Mouse (Mus musculus) kidney, adult 2 months (tissue): ENCODE measurements at regions not wholly inside any gene's neighbourhood (a gene's known extent, or its start where the extent isn't known, plus 50 kb on each side); places are given as distances from the start of the nearest gene placed in this dataset.

Source experiments
- DNase-seq: peaks from one replicate; pipeline ENCODE4 v3.0.0; 2021
- H3K27ac ChIP-seq: fragments of 200-500 bp; 2 replicates; pipeline ENCODE4 v1.5.1; 2012; ENCODE audit warnings: low read depth, low read length, control low read depth, inconsistent platforms; ENCODE audit not compliant: insufficient read depth
- H3K27me3 ChIP-seq: fragments of 200-500 bp; replicated peaks from 2 replicates; pipeline ENCODE4 v1.6.1; 2012; ENCODE audit warnings: mild to moderate bottlenecking, moderate library complexity, low read length, inconsistent platforms; ENCODE audit not compliant: control insufficient read depth, insufficient read depth
- H3K36me3 ChIP-seq: fragments of 200-500 bp; 2 replicates; pipeline ENCODE4 v1.6.1; 2012; ENCODE audit warnings: mild to moderate bottlenecking, moderate library complexity, low read length, inconsistent platforms; ENCODE audit not compliant: control insufficient read depth, insufficient read depth
- H3K4me1 ChIP-seq: fragments of 200-500 bp; 2 replicates; pipeline ENCODE4 v1.6.1; 2011; ENCODE audit warnings: low read length; ENCODE audit not compliant: control insufficient read depth, insufficient read depth
- H3K4me3 ChIP-seq: fragments of 200-500 bp; 2 replicates; pipeline ENCODE4 v1.5.1; 2011; ENCODE audit warnings: mild to moderate bottlenecking, low read depth, low read length, control low read depth; ENCODE audit not compliant: insufficient read depth
- CTCF ChIP-seq: fragments of 200-500 bp; conservative IDR thresholded peaks from 2 replicates; pipeline ENCODE4 v1.5.1; 2011; ENCODE audit warnings: low read depth, mild to moderate bottlenecking, control low read depth, low read length, moderate library complexity, mixed read lengths; ENCODE audit not compliant: insufficient read depth, insufficient read length
- POLR2A ChIP-seq: fragments of 200-500 bp; IDR thresholded peaks from one replicate; pipeline ENCODE4 v1.6.1; 2011; ENCODE audit warnings: low read depth, low read length, control low read depth

DNA sequence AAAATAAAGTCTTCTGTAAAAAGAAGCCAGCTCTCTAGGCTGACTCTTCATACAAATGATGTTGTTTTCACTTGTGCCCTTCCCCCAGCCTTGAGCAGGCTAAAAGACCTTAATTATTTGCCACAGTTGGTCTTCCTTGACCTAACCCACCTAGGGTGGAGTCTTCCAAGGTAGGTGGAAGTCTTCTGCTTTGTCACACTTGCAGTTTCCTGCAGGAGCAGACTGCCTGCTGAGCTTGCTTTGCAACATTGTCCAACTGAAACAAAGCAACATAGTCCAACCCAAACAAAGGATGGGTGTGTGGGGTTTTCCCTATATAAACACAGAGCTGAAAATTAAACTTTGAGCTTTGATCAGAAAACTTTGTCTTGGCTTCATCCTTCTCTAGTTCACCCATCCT, 53.0 kb upstream of the Ppfia2 start:
- DNase-seq = no peak
- TF ChIP-seq CTCF = no peak
- no peak for TF ChIP-seq POLR2A

More for the DNA sequence above, 53.0 kb upstream of the Ppfia2 start:
- no peak overlapping the region for H3K4me3 ChIP-seq
- H3K27ac ChIP-seq = no peak overlapping the region
- no peaks in the 10 kb centered on the region for H3K4me1 ChIP-seq
- no peaks in the 10 kb centered on the region for H3K36me3 ChIP-seq
- H3K27me3 ChIP-seq = no peaks in the 10 kb centered on the region
